Comparison of ENCODE assay signal across 7 mouse cellular contexts in the genomic region with DNA sequence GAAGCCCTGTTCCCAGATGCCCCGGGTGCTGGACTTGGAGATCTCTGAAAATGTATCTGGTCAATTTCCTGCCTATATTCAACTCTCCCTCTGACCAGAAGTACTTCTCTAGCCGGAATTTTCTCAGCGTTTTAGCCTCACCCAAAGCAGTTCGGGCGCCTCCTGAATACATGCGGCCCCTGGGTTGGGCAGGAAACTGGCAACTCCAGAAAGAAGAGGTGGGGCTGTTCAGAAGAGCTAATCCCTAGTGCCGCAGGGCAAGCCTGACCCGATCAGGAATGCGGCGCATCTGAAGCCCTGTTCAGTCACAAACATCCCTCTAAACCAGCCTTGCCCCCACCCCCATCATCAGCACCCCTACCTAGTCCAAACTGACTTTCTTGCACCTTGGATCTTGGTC. TPM values are rescaled to one million over a fixed set of nuclear protein-coding genes. Genes with fewer than 3 reads are reported as not detected.
DNase-seq lines count a peak whose midpoint lies in the region; ATAC-seq and TF ChIP-seq lines count a peak whose summit lies in the region.

No protein-coding gene starts in this region.

- peaks cover 17% of the 10 kb centered on the region for H3K4me1 ChIP-seq in thymus, adult 2 months (replicated peaks; ENCODE audit: control insufficient read depth, insufficient read depth, low read length)
- H3K4me1 ChIP-seq in forebrain, embryonic 15.5 days: peaks cover 35% of the 10 kb centered on the region
- peaks cover 47% of the 10 kb centered on the region for H3K4me1 ChIP-seq in liver, embryonic 11.5 days (replicated peaks; ENCODE audit: control insufficient read depth, insufficient read depth, low read length)
- peaks cover 33% of the 10 kb centered on the region for H3K4me1 ChIP-seq in stomach, embryonic 15.5 days

- no peak for TF ChIP-seq CTCF in thymus, adult 2 months (IDR thresholded peaks at IDR 0.05; ENCODE audit: borderline replicate concordance, control insufficient read depth, extremely low read depth, insufficient read depth, low read length, poor library complexity)

- peaks cover 15% of the 10 kb centered on the region for H3K27me3 ChIP-seq in thymus, adult 2 months (ENCODE audit: control insufficient read depth, insufficient read depth, low read length)
- no peaks in the 10 kb centered on the region for H3K27me3 ChIP-seq in forebrain, embryonic 15.5 days
- H3K27me3 ChIP-seq in liver, embryonic 11.5 days (replicated peaks; ENCODE audit: control insufficient read depth, insufficient read depth, low read length): no peaks in the 10 kb centered on the region
- no peaks in the 10 kb centered on the region for H3K27me3 ChIP-seq in stomach, embryonic 15.5 days (replicated peaks)

- intact Hi-C loops in gastrocnemius, postnatal 36 days (cut with DNase I): no loop called here

- peak overlapping the region; percentile 96 for H3K9ac ChIP-seq in forebrain, embryonic 15.5 days (replicated peaks)
- peak overlapping the region; percentile 98 for H3K9ac ChIP-seq in liver, embryonic 11.5 days (ENCODE audit: low read depth, low read length)
- H3K9ac ChIP-seq in stomach, embryonic 15.5 days: no peak overlapping the region

- no peak for TF ChIP-seq POLR2A in thymus, adult 2 months (IDR thresholded peaks at IDR 0.05; ENCODE audit: control insufficient read depth, extremely low read depth, insufficient read depth, low read length, poor library complexity)

- H3K9me3 ChIP-seq in forebrain, embryonic 15.5 days: no peaks in the 10 kb centered on the region
- no peaks in the 10 kb centered on the region for H3K9me3 ChIP-seq in liver, embryonic 11.5 days (ENCODE audit: control insufficient read depth, low read length)
- H3K9me3 ChIP-seq in stomach, embryonic 15.5 days: no peaks in the 10 kb centered on the region

- H3K27ac ChIP-seq in thymus, adult 2 months (ENCODE audit: control insufficient read depth, insufficient read depth, low read length): no peak overlapping the region
- peak overlapping the region; percentile 99 for H3K27ac ChIP-seq in forebrain, embryonic 15.5 days (replicated peaks)
- peak overlapping the region; percentile 95 for H3K27ac ChIP-seq in liver, embryonic 11.5 days (ENCODE audit: low read depth, low read length)
- peak overlapping the region; percentile 99 for H3K27ac ChIP-seq in stomach, embryonic 15.5 days

- peak overlapping the region; percentile 94 for H3K4me2 ChIP-seq in forebrain, embryonic 15.5 days (replicated peaks)
- peak overlapping the region; percentile 90 for H3K4me2 ChIP-seq in liver, embryonic 11.5 days
- peak overlapping the region; percentile 80 for H3K4me2 ChIP-seq in stomach, embryonic 15.5 days

- peak overlapping the region; percentile 55; the same call in 1 of the 2 replicates for H3K4me3 ChIP-seq in thymus, adult 2 months (ENCODE audit: control insufficient read depth, insufficient read depth, low read length)
- peak overlapping the region; percentile 93 for H3K4me3 ChIP-seq in forebrain, embryonic 15.5 days
- H3K4me3 ChIP-seq in liver, embryonic 11.5 days (ENCODE audit: low read depth, low read length): peak overlapping the region; percentile 74
- peak overlapping the region; percentile 95 for H3K4me3 ChIP-seq in stomach, embryonic 15.5 days (replicated peaks)

- no peaks in the 10 kb centered on the region for H3K36me3 ChIP-seq in thymus, adult 2 months (ENCODE audit: control insufficient read depth, insufficient read depth, low read length)
- H3K36me3 ChIP-seq in forebrain, embryonic 15.5 days: peaks cover 3% of the 10 kb centered on the region; the same call in 1 of the 2 replicates
- H3K36me3 ChIP-seq in liver, embryonic 11.5 days (ENCODE audit: control insufficient read depth, insufficient read depth, low read length): no peaks in the 10 kb centered on the region
- H3K36me3 ChIP-seq in stomach, embryonic 15.5 days: peaks cover 10% of the 10 kb centered on the region; the same call in 1 of the 2 replicates

- peak; percentile 26 for ATAC-seq in forebrain, embryonic 15.5 days (replicated peaks)
- peak; percentile 33 for ATAC-seq in liver, embryonic 11.5 days (replicated peaks; ENCODE audit: low FRiP score)
- ATAC-seq in stomach, embryonic 15.5 days (ENCODE audit: insufficient read depth, low FRiP score, low read depth): peak; percentile 23; the same call in 1 of the 2 replicates

- 44% methylated on average over 10 of the region's 10 CpGs for WGBS in thymus, adult 2 months
- 1% methylated on average over 10 of the region's 10 CpGs for WGBS in forebrain, embryonic 15.5 days
- WGBS in liver, embryonic 11.5 days: 5% methylated on average over 10 of the region's 10 CpGs
- under 1% methylated on average over 10 of the region's 10 CpGs for WGBS in stomach, embryonic 15.5 days

- no peak for DNase-seq in thymus, adult 2 months
- DNase-seq in thymus, adult 18-20 months: no peak
- peak; percentile 70 for DNase-seq in liver, embryonic 11.5 days (ENCODE audit: low spot score)
- no peak for DNase-seq in adrenal gland, adult 18-20 months (ENCODE audit: low spot score in 2 of 2)
- no peak for DNase-seq in gastrocnemius, postnatal 36 days

RNA-seq across cellular contexts. Expression of gene Gm19426, which starts 0.7 kb away (rescaled TPM):
- polyA plus RNA-seq in thymus, adult 2 months (2012; rRNA removed): 0.15 TPM in 1 of 2 replicates, not detected in the other
- 5.6 TPM in 2 replicates for polyA plus RNA-seq in forebrain, embryonic 15.5 days (2015; fragmentation: Nextera tagmentation; extraction: Ambion mirVana)
- 2.9 and 3.3 TPM in 2 replicates for polyA plus RNA-seq in liver, embryonic 11.5 days (2014; fragmentation: Nextera tagmentation; extraction: Ambion mirVana)
- polyA plus RNA-seq in stomach, embryonic 15.5 days (2015; fragmentation: Nextera tagmentation; extraction: Ambion mirVana): 6.7 and 7.2 TPM in 2 replicates
- 1 to 10 TPM; 1.5 to 1.8 TPM for total RNA-seq in adrenal gland, adult 18-20 months (2021)
- total RNA-seq in gastrocnemius, postnatal 36 days (2021): under 1 TPM in 1 of 2 experiments, not detected in 1; 0.51 TPM

RNA-seq across cellular contexts. Expression of gene Ypel4, which starts 10.3 kb away (rescaled TPM):
- polyA plus RNA-seq in thymus, adult 2 months (2012; rRNA removed): 1.2 and 2.0 TPM in 2 replicates
- polyA plus RNA-seq in forebrain, embryonic 15.5 days (2015; fragmentation: Nextera tagmentation; extraction: Ambion mirVana): 20.7 and 21.2 TPM in 2 replicates
- 11.4 and 14.2 TPM in 2 replicates for polyA plus RNA-seq in liver, embryonic 11.5 days (2014; fragmentation: Nextera tagmentation; extraction: Ambion mirVana)
- polyA plus RNA-seq in stomach, embryonic 15.5 days (2015; fragmentation: Nextera tagmentation; extraction: Ambion mirVana): 7.5 and 11.0 TPM in 2 replicates
- total RNA-seq in adrenal gland, adult 18-20 months (2021): 1 to 10 TPM; 4.8 to 5.1 TPM
- under 1 TPM; 0.35 to 0.61 TPM for total RNA-seq in gastrocnemius, postnatal 36 days (2021)

RNA-seq across cellular contexts. Expression of gene Clp1, which starts 17.0 kb away (rescaled TPM):
- polyA plus RNA-seq in thymus, adult 2 months (2012; rRNA removed): 25.0 and 29.3 TPM in 2 replicates
- 30.1 and 30.4 TPM in 2 replicates for polyA plus RNA-seq in forebrain, embryonic 15.5 days (2015; fragmentation: Nextera tagmentation; extraction: Ambion mirVana)
- 59.3 and 63.4 TPM in 2 replicates for polyA plus RNA-seq in liver, embryonic 11.5 days (2014; fragmentation: Nextera tagmentation; extraction: Ambion mirVana)
- polyA plus RNA-seq in stomach, embryonic 15.5 days (2015; fragmentation: Nextera tagmentation; extraction: Ambion mirVana): 23.7 and 26.9 TPM in 2 replicates
- 10 to 100 TPM; 13.4 to 15.3 TPM for total RNA-seq in adrenal gland, adult 18-20 months (2021)
- total RNA-seq in gastrocnemius, postnatal 36 days (2021): 1 to 10 TPM; 2.8 to 3.6 TPM

RNA-seq across cellular contexts. Expression of gene Zdhhc5, which starts 29.1 kb away (rescaled TPM):
- polyA plus RNA-seq in thymus, adult 2 months (2012; rRNA removed): 53.6 and 57.1 TPM in 2 replicates
- 19.3 and 19.7 TPM in 2 replicates for polyA plus RNA-seq in forebrain, embryonic 15.5 days (2015; fragmentation: Nextera tagmentation; extraction: Ambion mirVana)
- polyA plus RNA-seq in liver, embryonic 11.5 days (2014; fragmentation: Nextera tagmentation; extraction: Ambion mirVana): 26.5 and 28.8 TPM in 2 replicates
- polyA plus RNA-seq in stomach, embryonic 15.5 days (2015; fragmentation: Nextera tagmentation; extraction: Ambion mirVana): 27.8 and 28.5 TPM in 2 replicates
- 10 to 100 TPM; 62.0 to 70.2 TPM for total RNA-seq in adrenal gland, adult 18-20 months (2021)
- 10 to 100 TPM; 57.5 to 62.2 TPM for total RNA-seq in gastrocnemius, postnatal 36 days (2021)

RNA-seq across cellular contexts. Expression of gene Serping1, which starts 31.1 kb away (rescaled TPM):
- 64.6 and 93.7 TPM in 2 replicates for polyA plus RNA-seq in thymus, adult 2 months (2012; rRNA removed)
- 21.7 and 25.4 TPM in 2 replicates for polyA plus RNA-seq in forebrain, embryonic 15.5 days (2015; fragmentation: Nextera tagmentation; extraction: Ambion mirVana)
- polyA plus RNA-seq in liver, embryonic 11.5 days (2014; fragmentation: Nextera tagmentation; extraction: Ambion mirVana): 38.4 and 43.2 TPM in 2 replicates
- polyA plus RNA-seq in stomach, embryonic 15.5 days (2015; fragmentation: Nextera tagmentation; extraction: Ambion mirVana): 76.0 and 79.6 TPM in 2 replicates
- 100 to 1,000 TPM in 1 of 2 experiments, 10 to 100 TPM in 1; 78.6 to 115 TPM for total RNA-seq in adrenal gland, adult 18-20 months (2021)
- total RNA-seq in gastrocnemius, postnatal 36 days (2021): 10 to 100 TPM; 44.8 to 46.5 TPM
